Mouse (Mus musculus): ENCODE data around the gene Stfa3.
"Not testable (repeated sequence)": the region's sequence is repeated elsewhere in the genome, so short reads cannot be mapped to it uniquely, and the experiment has no call there.

The Stfa3 gene

GRCm38 (mm10) chr16:36455342-36455802, at the start of gene Stfa3:
Gene Stfa3 (minus strand): TSS chr16:36455392.
- DNase-seq (ENCODE audit: low spot score), result no peak

DNA sequence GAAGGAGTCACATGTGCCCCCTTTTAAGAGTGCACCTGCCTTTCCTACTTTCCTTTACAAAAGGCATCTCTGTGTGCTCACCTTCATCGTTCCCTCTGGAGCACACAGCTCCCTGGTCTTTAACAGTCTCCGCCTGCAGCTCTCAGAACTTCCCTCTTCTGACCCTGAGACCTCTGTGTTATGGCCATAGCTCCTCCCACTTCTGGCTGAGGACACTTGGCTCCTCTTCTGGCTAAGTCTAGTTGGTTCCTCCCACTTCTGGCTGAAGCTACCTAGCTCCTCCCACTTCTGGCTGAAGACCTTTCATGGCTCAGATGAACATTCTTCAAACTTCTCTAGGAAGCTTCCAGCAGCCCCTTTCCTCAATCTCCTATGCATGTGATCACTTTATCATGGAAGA, 47.1 kb upstream of the Stfa3 start:
- no peak for DNase-seq (ENCODE audit: low spot score)

GRCm38 (mm10) chr16:36492420-36492819, 37.2 kb upstream of the Stfa3 start:
- DNase-seq (ENCODE audit: low spot score), result no peak

GRCm38 (mm10) chr16:36476866-36477265, 21.7 kb upstream of the Stfa3 start:
- no peak for DNase-seq (ENCODE audit: low spot score)

- DNase-seq (ENCODE audit: low spot score), result no peak
Measured at GRCm38 (mm10) chr16:36475530-36475929, 20.3 kb upstream of the Stfa3 start.

DNA sequence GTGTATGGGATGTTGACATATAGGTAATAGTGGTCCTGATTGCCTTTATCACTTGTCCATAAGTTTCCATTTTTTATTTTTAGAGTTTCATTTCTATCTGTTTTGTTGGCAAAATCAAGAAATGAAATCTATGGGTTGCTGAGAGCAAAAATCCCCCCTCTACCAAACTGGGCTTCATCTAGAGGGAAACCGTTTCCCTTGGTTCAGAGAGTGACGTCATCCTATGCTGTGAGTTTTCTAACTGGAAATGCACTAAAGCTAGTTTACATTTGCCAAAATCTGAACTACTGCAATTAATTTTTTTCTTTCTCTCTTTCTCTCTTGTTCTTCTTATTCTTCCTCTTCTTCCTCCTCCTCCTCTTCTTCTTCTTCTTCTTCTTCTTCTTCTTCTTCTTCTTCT, 19.7 kb upstream of the Stfa3 start:
- no peak for DNase-seq (ENCODE audit: low spot score)

GRCm38 (mm10) chr16:36473217-36474216, 18.3 kb upstream of the Stfa3 start:
- no peak for DNase-seq (ENCODE audit: low spot score)

DNA sequence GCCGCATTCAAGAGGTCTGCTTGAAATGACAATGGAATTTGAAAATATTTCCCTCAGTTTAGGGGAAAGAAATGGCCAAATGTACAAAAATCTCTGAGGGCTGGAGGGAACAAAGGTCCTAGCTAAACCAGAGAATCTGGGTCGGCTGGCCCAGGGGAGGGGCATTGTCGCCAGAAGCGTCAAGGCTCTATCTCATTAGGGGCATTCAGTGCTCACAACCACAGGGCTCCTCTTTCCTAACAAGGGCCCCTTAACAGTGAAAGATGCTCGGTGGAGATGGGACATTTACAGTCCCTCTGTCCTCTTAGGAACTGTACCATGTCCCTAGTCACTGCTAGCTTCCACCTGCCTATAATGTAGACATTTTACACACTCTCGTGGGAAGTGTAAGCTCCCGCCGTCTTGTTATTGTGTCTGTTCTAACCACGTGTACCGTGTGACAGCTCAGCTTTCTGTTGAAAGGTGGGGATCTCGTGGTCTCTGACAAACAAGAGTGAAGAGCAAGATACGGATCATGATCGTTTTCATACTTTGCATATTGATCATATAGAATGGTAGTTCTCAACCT, 16.0 kb upstream of the Stfa3 start:
- no peak for DNase-seq (ENCODE audit: low spot score)

DNA sequence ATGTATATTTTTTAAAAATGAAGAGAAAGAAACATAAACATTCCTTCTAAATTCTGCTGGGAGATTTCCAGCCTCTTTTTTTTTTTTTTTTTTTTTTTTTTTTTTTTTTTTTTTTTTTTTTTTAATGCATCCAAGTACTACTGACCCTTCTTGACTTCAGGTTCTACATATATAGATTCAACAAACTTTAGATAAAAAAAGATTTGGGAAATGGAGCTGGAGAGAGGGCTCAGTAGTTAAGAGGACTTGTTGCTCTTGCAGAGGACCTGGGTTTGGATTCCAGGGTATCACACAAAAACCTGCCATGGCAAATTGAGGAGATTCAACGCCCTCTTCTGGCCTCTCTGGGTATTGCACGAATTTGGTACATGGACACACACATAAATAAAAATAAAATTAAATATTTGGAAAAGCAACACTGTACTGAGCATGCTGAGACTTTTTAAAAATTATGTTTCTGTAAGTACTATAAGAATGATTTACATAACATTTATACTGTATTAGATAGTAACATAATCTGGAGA, 14.8 kb upstream of the Stfa3 start:
- no peak for DNase-seq (ENCODE audit: low spot score)

GRCm38 (mm10) chr16:36469367-36469766, 14.2 kb upstream of the Stfa3 start:
- no peak for DNase-seq (ENCODE audit: low spot score)

GRCm38 (mm10) chr16:36468862-36469261, 13.7 kb upstream of the Stfa3 start:
- DNase-seq (ENCODE audit: low spot score), result no peak

GRCm38 (mm10) chr16:36467936-36468335, 12.7 kb upstream of the Stfa3 start:
- no peak for DNase-seq (ENCODE audit: low spot score)

- DNase-seq (ENCODE audit: low spot score), result no peak
Measured at GRCm38 (mm10) chr16:36465436-36465835, 10.2 kb upstream of the Stfa3 start.

DNA sequence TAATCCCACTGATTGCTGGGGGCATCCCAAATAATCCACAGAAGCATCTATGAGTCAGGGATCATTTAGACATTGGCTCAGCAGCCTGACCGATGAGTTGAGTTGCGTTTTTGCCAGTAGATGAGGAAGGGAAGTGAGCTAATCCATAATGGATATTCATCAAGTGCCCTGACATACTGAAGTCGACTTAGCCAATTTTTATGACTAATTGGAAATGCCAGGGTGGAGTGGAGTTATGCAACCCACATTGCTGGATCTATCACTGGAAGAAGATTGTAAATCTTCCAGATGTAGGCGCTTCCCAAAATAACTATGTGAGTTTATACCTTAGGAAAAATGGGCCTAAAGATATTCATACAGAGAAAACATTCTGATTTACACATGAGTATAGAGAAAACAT, 8.9 kb upstream of the Stfa3 start:
- no peak for DNase-seq (ENCODE audit: low spot score)

GRCm38 (mm10) chr16:36460426-36460825, 5.2 kb upstream of the Stfa3 start:
- no peak for DNase-seq (ENCODE audit: low spot score)

- DNase-seq (ENCODE audit: low spot score), result not testable (repeated sequence)
Measured at GRCm38 (mm10) chr16:36420979-36421378, 34.2 kb downstream of the Stfa3 start.

DNA sequence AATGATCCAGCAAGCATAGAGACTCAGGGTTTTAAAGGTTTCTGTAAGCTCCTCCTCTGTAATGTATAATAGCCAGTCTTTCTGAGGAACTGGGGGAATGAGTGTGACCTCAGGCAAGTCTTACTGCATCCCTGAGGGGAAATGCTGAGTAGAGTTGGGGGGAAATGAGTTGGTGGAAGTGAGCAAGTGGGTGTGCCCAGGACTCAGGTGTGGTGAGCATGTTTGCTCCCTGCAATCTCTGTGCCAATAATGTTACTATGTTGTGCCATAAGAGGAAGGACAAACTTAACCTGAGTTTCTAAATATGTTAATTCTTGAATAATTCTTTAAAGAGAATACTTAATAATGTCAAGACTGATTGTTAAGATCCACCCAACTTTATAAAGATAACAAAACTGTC, 46.8 kb downstream of the Stfa3 start, which contains the start of gene Stfa2:
Gene Stfa2 (minus strand): TSS at position 101 of the 400 bp plus-strand sequence.
- no peak for DNase-seq (ENCODE audit: low spot score)

All from ovary, postnatal 10 days (tissue).